Mouse (Mus musculus): ENCODE measurements at regions not wholly inside any gene's neighbourhood (a gene's known extent, or its start where the extent isn't known, plus 50 kb on each side); places are given as distances from the start of the nearest gene placed in this dataset.

DNA sequence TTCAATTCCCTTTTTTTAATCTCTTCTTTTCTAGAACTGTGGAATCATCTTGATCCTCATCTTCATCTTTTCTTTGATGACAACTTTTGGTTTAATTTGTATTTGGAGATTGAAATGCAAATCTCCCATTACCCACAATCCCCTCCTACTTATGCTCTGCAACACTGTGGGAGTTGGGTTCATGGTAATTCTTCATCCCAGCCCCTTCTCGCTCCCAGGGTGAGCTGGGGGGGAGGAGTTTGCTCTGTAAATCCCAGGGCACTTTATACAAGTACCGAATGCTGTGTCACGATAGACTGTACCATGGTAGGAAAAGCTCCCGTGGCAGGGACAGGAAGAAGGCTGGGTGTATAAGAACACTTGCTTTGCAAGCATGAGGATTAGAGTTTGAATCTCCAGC lies 193.8 kb downstream of the Uaca start:
- DNase-seq (ENCODE audit: low spot score): no peak
- Histone ChIP-seq H3K4me2 (ENCODE audit: low read depth, low read length, severe bottlenecking) (no peak overlapping the region), H3K9ac (ENCODE audit: low read length) (no peak overlapping the region), H3K9me3 (ENCODE audit: control insufficient read depth, low read length) (no peaks in the 10 kb centered on the region), H3K36me3 (ENCODE audit: control insufficient read depth, insufficient read depth, low read length) (no peaks in the 10 kb centered on the region), H3K4me1 (replicated peaks; ENCODE audit: control insufficient read depth, insufficient read depth, low read length) (0 out of 2 replicates have a peak, but pooled peaks cover 2% of the 10 kb centered on the region), H3K27ac (ENCODE audit: low read depth, low read length) (no peak overlapping the region), H3K27me3 (ENCODE audit: control insufficient read depth, insufficient read depth, low read length) (no peaks in the 10 kb centered on the region), H3K4me3 (ENCODE audit: low read depth, low read length) (no peak overlapping the region)
- WGBS: 60% methylated on average over 4 of the region's 4 CpGs
- ATAC-seq (replicated peaks; ENCODE audit: low FRiP score): no peak

DNA sequence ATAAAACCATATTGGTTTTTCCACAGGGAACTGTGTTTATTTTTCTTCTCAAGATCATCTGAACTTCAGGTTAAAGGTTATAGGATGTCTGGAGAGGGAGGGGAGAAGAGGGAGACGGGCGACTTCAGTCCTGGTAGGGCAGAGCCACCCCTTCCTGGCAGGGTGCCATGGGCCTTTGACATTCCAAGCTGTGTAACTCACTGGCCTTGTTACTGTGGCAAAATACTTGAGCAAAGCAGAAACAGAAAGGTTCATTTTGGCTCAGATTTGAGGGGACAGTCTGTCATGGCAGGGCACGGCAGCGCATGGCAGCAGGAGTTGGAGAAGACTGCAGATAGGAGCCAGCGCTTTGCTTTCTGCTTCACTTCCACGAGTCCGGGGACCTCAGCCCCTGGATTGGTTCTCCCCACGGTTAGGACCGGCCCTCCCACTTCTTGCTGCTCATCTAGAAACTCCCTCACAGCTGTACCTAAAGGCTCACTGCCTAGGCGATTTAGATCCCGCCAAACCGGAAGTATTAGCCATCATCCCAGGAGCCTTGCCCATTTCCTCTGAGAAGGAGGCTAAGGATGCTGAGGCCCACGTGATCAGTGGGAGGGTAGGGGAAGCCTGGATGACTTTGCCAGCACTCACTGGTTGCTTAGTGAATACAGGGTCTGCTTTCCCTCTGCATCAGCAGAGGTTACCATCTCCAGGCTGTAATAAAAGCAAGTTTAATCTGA lies 195.5 kb downstream of the Uaca start:
- ATAC-seq (replicated peaks; ENCODE audit: low FRiP score) (no peak), DNase-seq (ENCODE audit: low spot score) (no peak)
- Histone ChIP-seq H3K4me2 (ENCODE audit: low read depth, low read length, severe bottlenecking) (no peak overlapping the region), H3K36me3 (ENCODE audit: control insufficient read depth, insufficient read depth, low read length) (no peaks in the 10 kb centered on the region), H3K27ac (ENCODE audit: low read depth, low read length) (no peak overlapping the region), H3K4me1 (replicated peaks; ENCODE audit: control insufficient read depth, insufficient read depth, low read length) (0 out of 2 replicates have a peak, but pooled peaks cover 2% of the 10 kb centered on the region), H3K4me3 (ENCODE audit: low read depth, low read length) (no peak overlapping the region), H3K9ac (ENCODE audit: low read length) (no peak overlapping the region), H3K27me3 (ENCODE audit: control insufficient read depth, insufficient read depth, low read length) (no peaks in the 10 kb centered on the region), H3K9me3 (ENCODE audit: control insufficient read depth, low read length) (no peaks in the 10 kb centered on the region)
- WGBS: 59% methylated on average over 13 of the region's 13 CpGs

DNA sequence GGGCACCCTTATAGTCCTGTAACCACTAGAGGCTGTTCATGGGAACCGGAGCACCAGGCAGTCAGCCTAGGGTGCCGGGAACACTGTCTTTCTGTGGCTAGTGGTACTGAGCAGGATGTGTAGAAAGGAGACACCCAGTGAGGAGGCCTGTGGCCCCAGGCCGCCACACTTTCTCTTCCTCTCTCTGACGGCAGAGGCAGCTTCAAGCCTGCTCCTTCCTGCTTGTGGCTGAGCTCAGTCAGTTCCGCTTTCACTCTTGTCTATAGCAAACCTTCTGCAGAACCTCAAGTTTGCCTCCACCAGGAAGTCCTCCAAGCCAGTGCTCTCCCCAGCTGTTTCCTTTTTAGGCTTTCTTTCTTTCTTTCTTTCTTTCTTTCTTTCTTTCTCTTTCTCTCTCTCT lies 197.2 kb downstream of the Uaca start:
- ATAC-seq (replicated peaks; ENCODE audit: low FRiP score) (no peak), DNase-seq (ENCODE audit: low spot score) (no peak)
- Histone ChIP-seq H3K4me2 (ENCODE audit: low read depth, low read length, severe bottlenecking) (no peak overlapping the region), H3K9me3 (ENCODE audit: control insufficient read depth, low read length) (no peaks in the 10 kb centered on the region), H3K27me3 (ENCODE audit: control insufficient read depth, insufficient read depth, low read length) (no peaks in the 10 kb centered on the region), H3K27ac (ENCODE audit: low read depth, low read length) (no peak overlapping the region), H3K36me3 (ENCODE audit: control insufficient read depth, insufficient read depth, low read length) (no peaks in the 10 kb centered on the region), H3K9ac (ENCODE audit: low read length) (no peak overlapping the region), H3K4me3 (ENCODE audit: low read depth, low read length) (no peak overlapping the region), H3K4me1 (replicated peaks; ENCODE audit: control insufficient read depth, insufficient read depth, low read length) (0 out of 2 replicates have a peak, but pooled peaks cover 2% of the 10 kb centered on the region)
- 80% methylated on average over 5 of the region's 5 CpGs for WGBS

GRCm38 (mm10) chr9:60993661-60994060 lies 199.3 kb downstream of the Uaca start:
- no peak for DNase-seq (ENCODE audit: low spot score)
- 82% methylated on average over 8 of the region's 8 CpGs for WGBS

DNA sequence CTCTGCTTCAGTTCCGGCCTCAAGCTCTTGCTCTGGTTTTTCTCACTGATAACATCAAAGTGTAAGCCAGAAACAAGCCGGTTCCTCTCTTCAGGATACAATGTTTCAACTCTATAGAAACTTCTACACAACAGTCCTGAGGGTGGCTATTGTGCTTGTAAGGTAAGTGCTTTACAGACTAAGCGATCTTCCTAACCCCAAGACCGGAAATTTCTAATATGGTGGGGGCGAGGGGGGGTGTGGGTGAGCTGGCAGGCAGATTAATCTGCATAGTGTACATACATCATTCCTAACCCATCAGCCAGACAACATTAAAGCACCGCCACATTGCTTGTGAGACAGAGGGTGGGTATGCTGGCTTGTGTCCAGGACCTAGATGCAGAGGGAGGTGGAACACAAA lies 200.8 kb downstream of the Uaca start:
- Histone ChIP-seq H3K9me3 (ENCODE audit: control insufficient read depth, low read length) (no peaks in the 10 kb centered on the region), H3K4me2 (ENCODE audit: low read depth, low read length, severe bottlenecking) (no peak overlapping the region), H3K36me3 (ENCODE audit: control insufficient read depth, insufficient read depth, low read length) (no peaks in the 10 kb centered on the region), H3K27ac (ENCODE audit: low read depth, low read length) (no peak overlapping the region), H3K4me3 (ENCODE audit: low read depth, low read length) (no peak overlapping the region), H3K9ac (ENCODE audit: low read length) (no peak overlapping the region), H3K27me3 (ENCODE audit: control insufficient read depth, insufficient read depth, low read length) (no peaks in the 10 kb centered on the region), H3K4me1 (replicated peaks; ENCODE audit: control insufficient read depth, insufficient read depth, low read length) (no peaks in the 10 kb centered on the region)
- WGBS: 85% methylated on average over 6 of the region's 6 CpGs
- ATAC-seq (replicated peaks; ENCODE audit: low FRiP score) (no peak), DNase-seq (ENCODE audit: low spot score) (no peak)

More at GRCm38 (mm10) chr9:60993661-60994060, 199.3 kb downstream of the Uaca start:
- no peak overlapping the region for H3K4me3 ChIP-seq (ENCODE audit: low read depth, low read length)
- H3K9ac ChIP-seq (ENCODE audit: low read length): no peak overlapping the region
- H3K4me2 ChIP-seq (ENCODE audit: low read depth, low read length, severe bottlenecking): no peak overlapping the region
- no peak for ATAC-seq (replicated peaks; ENCODE audit: low FRiP score)
- no peaks in the 10 kb centered on the region for H3K27me3 ChIP-seq (ENCODE audit: control insufficient read depth, insufficient read depth, low read length)
- no peaks in the 10 kb centered on the region for H3K4me1 ChIP-seq (replicated peaks; ENCODE audit: control insufficient read depth, insufficient read depth, low read length)
- no peaks in the 10 kb centered on the region for H3K9me3 ChIP-seq (ENCODE audit: control insufficient read depth, low read length)
- H3K36me3 ChIP-seq (ENCODE audit: control insufficient read depth, insufficient read depth, low read length): no peaks in the 10 kb centered on the region
- no peak overlapping the region for H3K27ac ChIP-seq (ENCODE audit: low read depth, low read length)

DNA sequence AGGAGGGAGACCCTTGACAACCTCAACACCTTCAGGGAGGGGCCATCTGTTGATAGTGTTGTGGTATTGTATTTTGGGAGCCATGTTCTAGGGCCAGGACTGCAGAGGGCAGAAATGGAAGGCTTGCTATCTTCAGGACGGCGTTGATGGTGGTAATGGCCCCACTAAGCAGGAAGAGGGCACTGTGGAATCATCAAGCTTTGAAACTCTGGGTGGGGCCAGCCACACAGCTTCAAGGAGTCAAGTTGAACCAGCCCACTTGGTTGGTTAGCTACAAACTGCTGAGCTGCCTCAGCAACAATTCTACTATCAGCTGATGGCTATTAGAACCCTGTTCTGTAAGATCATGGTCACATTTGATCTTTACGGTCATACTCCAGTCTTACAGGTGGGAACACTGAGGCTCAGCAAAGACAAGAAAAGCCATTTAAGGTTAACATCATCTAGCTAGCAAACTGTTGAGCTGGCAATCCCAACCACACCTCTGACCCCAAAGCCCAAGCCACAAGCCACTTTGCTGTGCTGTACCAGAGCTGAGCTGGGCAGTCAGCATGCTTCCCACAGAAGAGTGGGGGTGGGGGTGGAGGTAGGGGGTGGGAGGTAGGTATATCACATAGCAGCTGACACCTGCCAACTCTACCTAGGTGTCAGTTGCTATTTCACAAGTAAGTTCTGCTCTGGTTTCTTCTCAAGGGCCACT lies 203.9 kb downstream of the Uaca start:
- Histone ChIP-seq H3K27ac (ENCODE audit: low read depth, low read length) (no peak overlapping the region), H3K9me3 (ENCODE audit: control insufficient read depth, low read length) (no peaks in the 10 kb centered on the region), H3K4me2 (ENCODE audit: low read depth, low read length, severe bottlenecking) (no peak overlapping the region), H3K36me3 (ENCODE audit: control insufficient read depth, insufficient read depth, low read length) (no peaks in the 10 kb centered on the region), H3K9ac (ENCODE audit: low read length) (no peak overlapping the region), H3K4me3 (ENCODE audit: low read depth, low read length) (no peak overlapping the region), H3K4me1 (replicated peaks; ENCODE audit: control insufficient read depth, insufficient read depth, low read length) (no peaks in the 10 kb centered on the region), H3K27me3 (ENCODE audit: control insufficient read depth, insufficient read depth, low read length) (no peaks in the 10 kb centered on the region)
- 83% methylated on average over 3 of the region's 3 CpGs for WGBS
- DNase-seq (ENCODE audit: low spot score): no peak
- no peak for ATAC-seq (replicated peaks; ENCODE audit: low FRiP score)

- no peaks in the 10 kb centered on the region for H3K36me3 ChIP-seq (ENCODE audit: control insufficient read depth, insufficient read depth, low read length)
- DNase-seq (ENCODE audit: low spot score) (no peak), ATAC-seq (replicated peaks; ENCODE audit: low FRiP score) (no peak)
- WGBS: 54% methylated on average over 6 of the region's 6 CpGs
- no peak overlapping the region for H3K27ac ChIP-seq (ENCODE audit: low read depth, low read length)
- H3K4me3 ChIP-seq (ENCODE audit: low read depth, low read length): no peak overlapping the region
- no peaks in the 10 kb centered on the region for H3K9me3 ChIP-seq (ENCODE audit: control insufficient read depth, low read length)
- no peak overlapping the region for H3K4me2 ChIP-seq (ENCODE audit: low read depth, low read length, severe bottlenecking)
- H3K9ac ChIP-seq (ENCODE audit: low read length): no peak overlapping the region
- no peaks in the 10 kb centered on the region for H3K4me1 ChIP-seq (replicated peaks; ENCODE audit: control insufficient read depth, insufficient read depth, low read length)
- H3K27me3 ChIP-seq (ENCODE audit: control insufficient read depth, insufficient read depth, low read length): no peaks in the 10 kb centered on the region
These were observed 204.7 kb downstream of the Uaca start for GRCm38 (mm10) chr9:60999001-60999529.

DNA sequence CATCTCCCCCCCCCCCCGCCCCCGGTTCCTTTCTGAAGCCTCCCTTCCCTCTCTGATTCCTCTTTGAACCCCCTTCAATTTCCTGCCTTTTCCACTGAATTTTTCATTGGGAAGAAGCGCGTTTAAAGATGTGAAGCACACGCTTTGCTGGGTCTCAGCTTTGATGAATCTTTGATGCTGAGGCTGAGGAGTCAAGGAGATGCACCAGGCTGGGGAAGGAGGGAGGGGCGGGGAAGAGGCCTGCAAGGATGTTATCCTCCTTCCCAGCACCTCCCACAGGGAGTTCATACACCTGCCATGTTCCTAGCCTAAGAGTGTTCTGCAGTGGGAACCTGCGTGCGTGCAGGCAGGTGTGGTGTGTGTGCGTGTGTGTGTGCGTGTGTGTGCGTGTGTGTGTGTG lies 205.9 kb downstream of the Uaca start:
- H3K4me1 ChIP-seq (replicated peaks; ENCODE audit: control insufficient read depth, insufficient read depth, low read length): no peaks in the 10 kb centered on the region
- H3K36me3 ChIP-seq (ENCODE audit: control insufficient read depth, insufficient read depth, low read length): no peaks in the 10 kb centered on the region
- H3K9ac ChIP-seq (ENCODE audit: low read length): no peak overlapping the region
- no peak for ATAC-seq (replicated peaks; ENCODE audit: low FRiP score)
- 86% methylated on average over 11 of the region's 11 CpGs for WGBS
- no peak overlapping the region for H3K4me2 ChIP-seq (ENCODE audit: low read depth, low read length, severe bottlenecking)
- no peak overlapping the region for H3K27ac ChIP-seq (ENCODE audit: low read depth, low read length)
- H3K4me3 ChIP-seq (ENCODE audit: low read depth, low read length): no peak overlapping the region
- DNase-seq (ENCODE audit: low spot score): no peak
- no peaks in the 10 kb centered on the region for H3K27me3 ChIP-seq (ENCODE audit: control insufficient read depth, insufficient read depth, low read length)
- H3K9me3 ChIP-seq (ENCODE audit: control insufficient read depth, low read length): no peaks in the 10 kb centered on the region

Measured in forebrain, embryonic 11.5 days (tissue).